Mouse (Mus musculus): ENCODE measurements around the gene Commd2. TPM values are rescaled to one million over a fixed set of nuclear protein-coding genes. Genes with fewer than 3 reads are reported as not detected.

The Commd2 gene
- 52.9 TPM for polyA plus RNA-seq (2012; fragmentation: generic; extraction: Trizol)
- long read RNA-seq, experiment 1, transcript Commd2-201 (4 exons, 892 nt): minor isoform, 6 of 80 reads
- long read RNA-seq, experiment 1, transcript Commd2-202 (5 exons, 2,992 nt): major isoform, 69 of 80 reads
- long read RNA-seq, experiment 1, partial matches to known transcripts: 3 of 80 reads
- long read RNA-seq, experiment 1, other reads (novel, unspliced or antisense): 2 of 80 reads
- long read RNA-seq, experiment 2, transcript Commd2-202 (5 exons, 2,992 nt): major isoform, 47 of 50 reads
- long read RNA-seq, experiment 2, partial matches to known transcripts: 0 of 50 reads
- long read RNA-seq, experiment 2, other reads (novel, unspliced or antisense): 2 of 50 reads

DNA sequence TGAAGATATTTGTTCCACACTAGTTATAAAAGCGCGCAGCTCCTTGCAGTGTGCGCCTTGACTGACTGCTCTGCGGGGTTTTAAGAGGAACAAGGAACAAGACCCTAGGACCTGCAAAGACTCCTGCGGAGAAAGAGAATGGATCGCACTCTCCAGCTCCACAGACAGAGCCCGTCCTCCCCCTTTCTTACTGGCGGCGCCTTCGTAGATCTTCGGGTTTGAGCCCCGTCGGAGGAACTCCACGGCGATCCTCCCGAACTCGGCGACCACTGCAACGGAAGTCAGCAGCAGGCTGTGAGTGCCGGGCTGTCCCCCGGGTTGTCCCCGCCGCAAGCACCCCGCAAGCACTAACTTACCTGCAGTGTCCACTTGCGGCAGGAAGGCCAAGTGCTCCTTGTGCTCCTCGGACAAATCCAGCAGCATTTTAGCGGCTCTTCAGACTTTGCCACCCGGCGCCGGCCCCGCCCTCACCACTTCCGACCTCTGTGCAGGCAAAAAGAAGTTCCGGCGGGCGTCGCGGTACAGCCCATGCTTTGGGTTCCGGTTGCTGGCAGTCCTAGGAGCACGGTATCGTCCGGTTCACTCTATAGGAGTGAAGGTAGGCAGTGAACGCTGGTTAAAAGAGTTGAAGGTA, at the start of gene Commd2:
Gene Commd2 (minus strand): TSS at position 485 of the 634 bp plus-strand sequence.
- peaks cover 4% of the 10 kb centered on the region for H3K27me3 ChIP-seq (ENCODE audit: control insufficient read depth, insufficient read depth, insufficient read length)
- peaks cover 8% of the 10 kb centered on the region for H3K79me3 ChIP-seq (ENCODE audit: low read depth)
- H3ac ChIP-seq (ENCODE audit: control insufficient read depth, insufficient read length, low read depth): peak within 1 kb of the TSS; percentile 72
- H3K36me3 ChIP-seq (ENCODE audit: control insufficient read depth, insufficient read depth): peaks cover 26% of the 10 kb centered on the region
- peak within 1 kb of the TSS; percentile 43 for H3K4me3 ChIP-seq (ENCODE audit: insufficient read depth, poor library complexity, severe bottlenecking)
- peaks cover 28% of the 10 kb centered on the region for H3K79me2 ChIP-seq (ENCODE audit: control insufficient read depth, insufficient read depth)
- TF ChIP-seq MAX (IDR thresholded peaks at IDR 0.05) (peak; percentile 43), FOSL1 (IDR thresholded peaks at IDR 0.05; ENCODE audit: insufficient read depth, low read length, poor library complexity, severe bottlenecking) (no peak)

DNA sequence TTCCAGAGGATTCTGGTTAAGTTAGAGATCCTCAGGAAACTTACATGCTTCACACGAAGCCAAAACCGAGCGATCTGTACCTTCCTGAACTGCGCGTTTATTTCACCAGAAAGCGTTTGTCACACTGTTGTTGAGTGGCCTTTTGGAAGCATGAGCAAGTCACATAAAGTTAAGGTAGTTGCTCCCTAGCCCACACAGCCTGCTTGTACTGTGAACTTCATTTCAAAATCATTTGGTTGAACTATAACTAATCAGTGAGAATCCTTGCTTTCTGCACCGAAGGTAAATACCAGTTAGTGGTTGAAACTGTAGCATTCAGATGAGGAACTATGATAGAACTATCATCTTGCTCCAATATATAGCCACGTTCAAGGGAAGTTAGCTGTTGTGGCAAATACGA, 45.3 kb upstream of the Commd2 start:
- Histone ChIP-seq H3K27me3 (ENCODE audit: control insufficient read depth, insufficient read depth, insufficient read length) (peaks cover 26% of the 10 kb centered on the region), H3K79me2 (ENCODE audit: control insufficient read depth, insufficient read depth) (no peaks in the 10 kb centered on the region), H3K79me3 (ENCODE audit: low read depth) (no peaks in the 10 kb centered on the region), H3K4me3 (ENCODE audit: insufficient read depth, poor library complexity, severe bottlenecking) (no peak overlapping the region), H3ac (ENCODE audit: control insufficient read depth, insufficient read length, low read depth) (no peak overlapping the region), H3K36me3 (ENCODE audit: control insufficient read depth, insufficient read depth) (no peaks in the 10 kb centered on the region)
- TF ChIP-seq MYOG (IDR thresholded peaks at IDR 0.05; ENCODE audit: control insufficient read depth, extremely low read depth, insufficient read length) (no peak), FOSL1 (IDR thresholded peaks at IDR 0.05; ENCODE audit: insufficient read depth, low read length, poor library complexity, severe bottlenecking) (no peak), MYOD1 (IDR thresholded peaks at IDR 0.05; ENCODE audit: control insufficient read depth, insufficient read length, low read depth) (no peak), CTCF (IDR thresholded peaks at IDR 0.05; ENCODE audit: control insufficient read depth, insufficient read depth, insufficient read length) (no peak), MAX (IDR thresholded peaks at IDR 0.05) (no peak), USF1 (IDR thresholded peaks at IDR 0.05; ENCODE audit: low read depth) (no peak), CEBPB (IDR thresholded peaks at IDR 0.05; ENCODE audit: low read depth) (no peak)

DNA sequence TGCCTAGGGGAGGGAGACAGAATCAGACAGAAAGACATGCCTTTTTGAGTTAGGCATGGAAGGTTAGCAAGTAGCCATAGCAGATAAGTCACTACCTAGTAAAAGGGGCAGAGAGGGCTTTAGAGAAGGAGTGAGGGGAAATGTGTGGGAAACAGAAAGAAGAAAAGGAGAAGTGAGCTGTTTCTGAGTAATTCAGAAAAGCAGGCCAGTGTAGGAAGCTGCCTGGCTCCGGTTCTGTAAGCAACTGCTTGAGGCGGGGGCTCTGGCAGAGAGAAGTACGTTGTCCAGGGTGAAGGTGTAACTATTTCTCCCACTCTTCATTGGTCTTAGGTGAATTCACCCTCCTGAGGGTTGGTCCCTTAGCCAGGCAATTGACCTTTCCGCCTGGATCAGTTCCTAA, 44.7 kb upstream of the Commd2 start:
- Histone ChIP-seq H3K79me3 (ENCODE audit: low read depth) (no peaks in the 10 kb centered on the region), H3K4me3 (ENCODE audit: insufficient read depth, poor library complexity, severe bottlenecking) (no peak overlapping the region), H3K79me2 (ENCODE audit: control insufficient read depth, insufficient read depth) (no peaks in the 10 kb centered on the region), H3K27me3 (ENCODE audit: control insufficient read depth, insufficient read depth, insufficient read length) (peaks cover 26% of the 10 kb centered on the region), H3K36me3 (ENCODE audit: control insufficient read depth, insufficient read depth) (no peaks in the 10 kb centered on the region), H3ac (ENCODE audit: control insufficient read depth, insufficient read length, low read depth) (no peak overlapping the region)
- TF ChIP-seq CEBPB (IDR thresholded peaks at IDR 0.05; ENCODE audit: low read depth) (no peak), MAX (IDR thresholded peaks at IDR 0.05) (no peak), FOSL1 (IDR thresholded peaks at IDR 0.05; ENCODE audit: insufficient read depth, low read length, poor library complexity, severe bottlenecking) (no peak), USF1 (IDR thresholded peaks at IDR 0.05; ENCODE audit: low read depth) (no peak), MYOG (IDR thresholded peaks at IDR 0.05; ENCODE audit: control insufficient read depth, extremely low read depth, insufficient read length) (no peak), CTCF (IDR thresholded peaks at IDR 0.05; ENCODE audit: control insufficient read depth, insufficient read depth, insufficient read length) (no peak), MYOD1 (IDR thresholded peaks at IDR 0.05; ENCODE audit: control insufficient read depth, insufficient read length, low read depth) (no peak)

DNA sequence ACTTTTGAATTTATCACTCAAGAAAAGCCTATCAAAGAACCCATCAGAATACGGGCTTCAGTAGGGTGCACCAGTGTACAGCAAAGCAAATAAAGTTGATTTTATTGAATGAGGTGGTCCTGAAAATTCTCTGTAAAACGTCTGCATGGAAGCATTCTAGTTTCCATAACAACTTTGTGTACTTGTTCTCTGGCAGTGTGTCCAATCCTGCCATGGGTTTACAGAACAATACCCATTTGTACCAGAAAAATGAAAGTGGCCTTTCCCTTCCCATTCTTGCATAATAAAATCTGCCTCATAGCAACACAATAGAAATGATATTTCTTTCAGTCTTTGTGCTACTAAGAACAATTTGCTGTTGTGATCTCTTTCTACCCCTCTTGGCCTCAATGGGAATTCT, 41.2 kb upstream of the Commd2 start, which contains the start of gene Ankub1:
Gene Ankub1 (minus strand): TSS at position 81 of the 400 bp plus-strand sequence.
- peaks cover 33% of the 10 kb centered on the region for H3K27me3 ChIP-seq (ENCODE audit: control insufficient read depth, insufficient read depth, insufficient read length)
- H3ac ChIP-seq (ENCODE audit: control insufficient read depth, insufficient read length, low read depth): no peak within 1 kb of the TSS
- H3K79me3 ChIP-seq (ENCODE audit: low read depth): no peaks in the 10 kb centered on the region
- no peak within 1 kb of the TSS for H3K4me3 ChIP-seq (ENCODE audit: insufficient read depth, poor library complexity, severe bottlenecking)
- no peaks in the 10 kb centered on the region for H3K79me2 ChIP-seq (ENCODE audit: control insufficient read depth, insufficient read depth)
- TF ChIP-seq CTCF (IDR thresholded peaks at IDR 0.05; ENCODE audit: control insufficient read depth, insufficient read depth, insufficient read length) (no peak), CEBPB (IDR thresholded peaks at IDR 0.05; ENCODE audit: low read depth) (no peak)
- H3K36me3 ChIP-seq (ENCODE audit: control insufficient read depth, insufficient read depth): no peaks in the 10 kb centered on the region

DNA sequence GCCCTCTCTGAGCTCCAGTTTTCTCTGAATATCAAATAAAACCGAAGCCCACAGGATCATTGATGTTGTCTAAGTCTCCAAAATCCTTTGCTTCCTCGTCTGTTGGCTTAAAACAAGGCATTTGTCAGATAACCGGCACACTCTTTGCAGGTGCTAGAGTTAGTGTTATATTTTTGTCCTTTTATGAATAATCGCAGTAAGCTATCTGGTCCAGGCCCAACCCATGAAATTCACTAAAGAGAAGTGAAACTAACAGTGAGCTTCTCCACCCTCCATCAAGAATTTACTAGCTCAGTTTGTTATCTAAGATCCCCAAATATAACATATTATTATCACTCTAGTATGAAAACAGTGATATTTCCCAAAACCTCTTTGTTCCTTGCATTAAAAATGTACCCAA, 40.3 kb upstream of the Commd2 start:
- Histone ChIP-seq H3K79me2 (ENCODE audit: control insufficient read depth, insufficient read depth) (no peaks in the 10 kb centered on the region), H3ac (ENCODE audit: control insufficient read depth, insufficient read length, low read depth) (no peak overlapping the region), H3K79me3 (ENCODE audit: low read depth) (no peaks in the 10 kb centered on the region), H3K4me3 (ENCODE audit: insufficient read depth, poor library complexity, severe bottlenecking) (no peak overlapping the region), H3K36me3 (ENCODE audit: control insufficient read depth, insufficient read depth) (no peaks in the 10 kb centered on the region), H3K27me3 (ENCODE audit: control insufficient read depth, insufficient read depth, insufficient read length) (peaks cover 33% of the 10 kb centered on the region)
- TF ChIP-seq MYOD1 (IDR thresholded peaks at IDR 0.05; ENCODE audit: control insufficient read depth, insufficient read length, low read depth) (no peak), MAX (IDR thresholded peaks at IDR 0.05) (no peak), CTCF (IDR thresholded peaks at IDR 0.05; ENCODE audit: control insufficient read depth, insufficient read depth, insufficient read length) (no peak), USF1 (IDR thresholded peaks at IDR 0.05; ENCODE audit: low read depth) (no peak), CEBPB (IDR thresholded peaks at IDR 0.05; ENCODE audit: low read depth) (no peak), FOSL1 (IDR thresholded peaks at IDR 0.05; ENCODE audit: insufficient read depth, low read length, poor library complexity, severe bottlenecking) (no peak), MYOG (IDR thresholded peaks at IDR 0.05; ENCODE audit: control insufficient read depth, extremely low read depth, insufficient read length) (no peak)

DNA sequence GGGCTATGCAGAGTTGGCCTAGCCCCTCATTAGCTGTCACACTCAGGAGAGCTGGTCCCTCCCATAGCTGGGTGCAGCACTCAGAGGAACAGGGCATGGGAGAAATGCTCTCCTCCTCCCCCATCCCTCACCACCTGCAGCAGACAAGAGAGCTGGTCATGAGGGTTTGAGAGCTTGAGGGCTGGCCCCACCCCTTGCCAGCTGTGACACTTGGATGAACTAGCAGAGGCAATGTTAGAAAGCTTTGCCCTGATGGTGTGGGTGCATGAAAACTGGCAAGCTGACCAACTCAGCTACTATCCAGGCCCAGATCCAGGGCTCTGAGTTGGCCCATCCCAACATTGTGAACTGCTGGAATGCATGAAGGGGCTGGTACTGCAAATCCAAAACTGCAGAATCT, 26.3 kb upstream of the Commd2 start:
- Histone ChIP-seq H3ac (ENCODE audit: control insufficient read depth, insufficient read length, low read depth) (no peak overlapping the region), H3K4me3 (ENCODE audit: insufficient read depth, poor library complexity, severe bottlenecking) (no peak overlapping the region), H3K79me3 (ENCODE audit: low read depth) (no peaks in the 10 kb centered on the region), H3K27me3 (ENCODE audit: control insufficient read depth, insufficient read depth, insufficient read length) (peaks cover 8% of the 10 kb centered on the region), H3K36me3 (ENCODE audit: control insufficient read depth, insufficient read depth) (no peaks in the 10 kb centered on the region), H3K79me2 (ENCODE audit: control insufficient read depth, insufficient read depth) (no peaks in the 10 kb centered on the region)
- TF ChIP-seq USF1 (IDR thresholded peaks at IDR 0.05; ENCODE audit: low read depth): no peak
- no peak for TF ChIP-seq MAX (IDR thresholded peaks at IDR 0.05)
- no peak for TF ChIP-seq CTCF (IDR thresholded peaks at IDR 0.05; ENCODE audit: control insufficient read depth, insufficient read depth, insufficient read length)
- TF ChIP-seq CEBPB (IDR thresholded peaks at IDR 0.05; ENCODE audit: low read depth): no peak
- TF ChIP-seq MYOD1 (IDR thresholded peaks at IDR 0.05; ENCODE audit: control insufficient read depth, insufficient read length, low read depth): no peak
- no peak for TF ChIP-seq MYOG (IDR thresholded peaks at IDR 0.05; ENCODE audit: control insufficient read depth, extremely low read depth, insufficient read length)
- TF ChIP-seq FOSL1 (IDR thresholded peaks at IDR 0.05; ENCODE audit: insufficient read depth, low read length, poor library complexity, severe bottlenecking): no peak

Measured in C2C12 (cell line).